Mouse (Mus musculus) kidney, embryonic 14.5 days (tissue): ENCODE measurements around the gene Slf1. TPM values are rescaled to one million over a fixed set of nuclear protein-coding genes. Genes with fewer than 3 reads are reported as not detected.

ENCODE experiments used
- ATAC-seq: fragments of 200-750 bp; cut with Nextera tagmentation; 2 replicates; pipeline ENCODE4 v1.8.0; 2017; ENCODE audit warnings: moderate number of reproducible peaks, mild to moderate bottlenecking, moderate TSS enrichment, moderate library complexity; ENCODE audit not compliant: low FRiP score, low TSS enrichment
- H3K27ac ChIP-seq: fragments of 300-500 bp; sonication (generic); 2 replicates; pipeline ENCODE4 v1.5.1; 2014; ENCODE audit warnings: low read depth, mild to moderate bottlenecking, low read length, moderate library complexity, mixed read lengths
- H3K27me3 ChIP-seq: fragments of 300-500 bp; sonication (generic); 2 replicates; pipeline ENCODE4 v1.6.1; 2014; ENCODE audit warnings: mild to moderate bottlenecking, low read length; ENCODE audit not compliant: control insufficient read depth, insufficient read depth
- H3K36me3 ChIP-seq: fragments of 300-500 bp; sonication (generic); 2 replicates; pipeline ENCODE4 v1.6.1; 2014; ENCODE audit warnings: low read length, mixed read lengths; ENCODE audit not compliant: control insufficient read depth, insufficient read depth
- H3K4me1 ChIP-seq: fragments of 300-500 bp; sonication (generic); 2 replicates; pipeline ENCODE4 v1.6.1; 2014; ENCODE audit warnings: low read length, mixed read lengths; ENCODE audit not compliant: control insufficient read depth, insufficient read depth
- H3K4me2 ChIP-seq: fragments of 300-500 bp; sonication (generic); replicated peaks from 2 replicates; pipeline ENCODE4 v1.6.1; 2014; ENCODE audit warnings: low read depth, mild to moderate bottlenecking, low read length
- H3K4me3 ChIP-seq: fragments of 300-500 bp; sonication (generic); 2 replicates; pipeline ENCODE4 v1.5.1; 2014; ENCODE audit warnings: mild to moderate bottlenecking, low read length
- H3K9ac ChIP-seq: fragments of 300-500 bp; sonication (generic); 2 replicates; pipeline ENCODE4 v1.6.1; 2014; ENCODE audit warnings: low read depth, mild to moderate bottlenecking, low read length, moderate library complexity
- H3K9me3 ChIP-seq: fragments of 300-500 bp; sonication (generic); 2 replicates; pipeline ENCODE4 v1.6.1; 2016; ENCODE audit warnings: low read length; ENCODE audit not compliant: control insufficient read depth
- WGBS: fragments of 180-500 bp; shearing (Covaris S2); extraction: QIAGEN DNeasy Blood & Tissue Kit; methylation state at CpG from one replicate; pipeline ENCODE4 v1.1.7; 2014; 5-methylcytosine and 5-hydroxymethylcytosine counted together
- polyA plus RNA-seq: library from polyadenylated mRNA; unstranded; fragments of >200 nt; fragmentation: Nextera tagmentation; extraction: Ambion mirVana; gene quantifications from 2 replicates; pipeline ENCODE4 v1.2.1, GENCODE M21; 2014

The Slf1 gene
- polyA plus RNA-seq, 1 experiment from 2014 or later: 48.9 TPM

DNA sequence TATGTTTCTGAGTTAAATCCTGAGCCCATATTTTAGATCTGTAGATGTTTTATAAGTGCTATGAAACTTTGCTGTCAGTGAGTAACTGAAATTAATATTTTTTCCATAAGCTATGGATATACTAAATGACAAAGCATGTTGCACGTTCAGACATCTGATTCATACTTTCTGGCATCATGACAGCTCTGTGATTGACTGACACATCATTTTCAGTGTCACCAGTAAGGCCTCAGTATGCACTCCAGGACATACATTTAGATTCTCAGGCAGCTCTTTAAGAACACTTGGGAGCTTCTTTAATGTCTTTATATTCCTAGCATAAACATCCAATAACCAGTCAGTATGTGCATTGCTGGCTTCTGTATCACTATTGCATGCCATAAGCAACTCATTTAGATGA lies 91.9 kb downstream of the Slf1 start:
- H3K9ac ChIP-seq: no peak overlapping the region
- no peak for ATAC-seq
- WGBS: 78% methylated on average over 1 of the region's 1 CpGs
- no peak overlapping the region for H3K4me2 ChIP-seq
- H3K4me1 ChIP-seq: no peaks in the 10 kb centered on the region
- no peaks in the 10 kb centered on the region for H3K36me3 ChIP-seq
- no peak overlapping the region for H3K4me3 ChIP-seq
- H3K9me3 ChIP-seq: no peaks in the 10 kb centered on the region
- no peak overlapping the region for H3K27ac ChIP-seq
- H3K27me3 ChIP-seq: no peaks in the 10 kb centered on the region

DNA sequence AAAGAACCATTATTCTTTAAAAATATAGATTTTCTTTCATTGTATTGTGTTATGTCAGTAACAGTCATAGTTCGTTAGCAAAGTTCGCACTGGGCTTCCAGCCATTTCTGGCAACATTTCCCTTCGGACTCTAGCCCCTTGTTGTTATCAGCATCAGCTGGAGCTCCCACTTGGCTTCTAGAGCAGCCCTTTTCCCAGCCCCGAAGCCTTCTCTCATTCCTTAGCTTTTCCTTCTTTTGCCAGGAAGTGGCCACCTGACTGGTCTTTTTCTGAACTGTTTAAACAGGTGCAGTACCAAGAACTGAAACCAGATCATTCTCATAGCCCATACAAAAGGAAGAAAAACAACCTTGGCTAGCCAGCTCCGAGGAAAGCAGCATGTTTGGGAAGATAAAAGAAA lies 105.7 kb downstream of the Slf1 start:
- no peak overlapping the region for H3K9ac ChIP-seq
- H3K4me2 ChIP-seq: no peak overlapping the region
- H3K9me3 ChIP-seq: no peaks in the 10 kb centered on the region
- 64% methylated on average over 5 of the region's 5 CpGs for WGBS
- no peaks in the 10 kb centered on the region for H3K4me1 ChIP-seq
- peak; percentile 28; the same call in 1 of the 2 replicates for ATAC-seq
- H3K27ac ChIP-seq: no peak overlapping the region
- no peaks in the 10 kb centered on the region for H3K27me3 ChIP-seq
- no peak overlapping the region for H3K4me3 ChIP-seq
- no peaks in the 10 kb centered on the region for H3K36me3 ChIP-seq

DNA sequence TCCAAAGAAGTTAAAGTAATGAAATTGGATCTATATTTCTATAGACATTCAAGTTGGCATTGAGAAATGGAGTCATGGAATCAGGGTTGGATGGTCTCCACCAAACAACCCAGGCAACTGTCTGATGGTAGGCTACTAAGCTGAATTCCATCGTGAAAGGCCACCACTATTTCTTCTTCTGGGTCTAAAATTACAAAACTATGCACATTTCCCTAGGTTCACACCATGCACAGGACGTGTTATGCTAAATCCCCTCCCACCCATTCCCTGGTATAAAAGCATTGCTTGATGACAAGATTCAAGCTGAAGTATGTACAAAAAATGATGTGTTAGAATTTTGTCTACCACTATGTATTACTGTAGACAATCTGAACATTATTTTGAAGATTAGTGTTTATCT lies 116.4 kb downstream of the Slf1 start:
- ATAC-seq: no peak
- Histone ChIP-seq H3K9me3 (no peaks in the 10 kb centered on the region), H3K27ac (no peak overlapping the region), H3K4me3 (no peak overlapping the region), H3K4me1 (no peaks in the 10 kb centered on the region), H3K9ac (no peak overlapping the region), H3K4me2 (no peak overlapping the region), H3K36me3 (no peaks in the 10 kb centered on the region), H3K27me3 (no peaks in the 10 kb centered on the region)
- WGBS: 90% methylated on average over 2 of the region's 2 CpGs

DNA sequence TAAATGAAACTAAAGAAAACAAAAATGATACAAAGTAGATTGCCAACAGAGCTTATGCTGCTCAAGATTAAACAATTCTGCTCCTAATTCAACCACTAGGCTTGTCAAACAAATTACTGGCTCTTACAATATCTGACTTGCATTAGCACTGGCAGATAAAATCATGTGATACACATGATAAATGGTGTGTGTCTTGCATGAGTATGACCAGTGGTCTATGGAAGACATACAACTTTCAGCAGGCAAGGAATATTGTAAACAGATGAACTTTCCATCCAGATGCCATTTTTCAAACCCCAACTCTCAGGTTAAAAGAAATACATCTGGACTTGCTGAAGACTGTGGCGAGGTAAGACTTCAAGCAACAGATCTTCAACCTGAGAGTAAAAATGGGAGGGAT lies 131.6 kb downstream of the Slf1 start:
- Histone ChIP-seq H3K27ac (no peak overlapping the region), H3K9ac (no peak overlapping the region), H3K36me3 (no peaks in the 10 kb centered on the region), H3K9me3 (no peaks in the 10 kb centered on the region), H3K4me3 (no peak overlapping the region), H3K4me2 (no peak overlapping the region), H3K4me1 (no peaks in the 10 kb centered on the region), H3K27me3 (no peaks in the 10 kb centered on the region)
- no peak for ATAC-seq
- WGBS: 87% methylated on average over 1 of the region's 1 CpGs

DNA sequence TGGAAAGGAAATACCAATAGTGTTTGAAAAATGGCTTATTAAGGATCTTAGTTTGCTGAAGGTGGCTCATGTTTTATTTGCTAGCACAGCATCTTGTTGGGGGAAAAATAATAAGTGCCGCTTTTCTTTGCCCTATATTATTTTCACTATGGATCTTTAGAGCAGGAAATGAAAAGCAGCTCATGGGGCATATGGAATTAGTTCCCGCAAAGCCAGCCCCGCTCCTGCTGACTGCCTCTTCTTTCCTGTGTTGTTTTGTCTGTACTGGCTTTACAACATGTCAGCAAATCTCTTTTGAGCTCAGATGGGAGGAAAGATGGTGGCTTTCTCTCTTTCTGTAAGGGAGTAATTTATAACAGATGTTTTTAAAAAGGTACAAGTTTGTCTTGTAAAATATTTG lies 132.6 kb downstream of the Slf1 start:
- Histone ChIP-seq H3K27me3 (no peaks in the 10 kb centered on the region), H3K9me3 (no peaks in the 10 kb centered on the region), H3K9ac (no peak overlapping the region), H3K4me3 (no peak overlapping the region), H3K36me3 (no peaks in the 10 kb centered on the region), H3K27ac (no peak overlapping the region), H3K4me2 (no peak overlapping the region), H3K4me1 (no peaks in the 10 kb centered on the region)
- no peak for ATAC-seq
- WGBS: 75% methylated on average over 3 of the region's 3 CpGs

Other genes with a start within 250 kb of the Slf1 start
- gene 2210408I21Rik, start 67 bp upstream of the Slf1 start, polyA plus RNA-seq: 11.3 and 12.4 TPM in 2 replicates